Mouse (Mus musculus) layer of hippocampus, adult 8-10 months (tissue): ENCODE measurements around the gene Chchd5. TPM values are rescaled to one million over a fixed set of nuclear protein-coding genes. Genes with fewer than 3 reads are reported as not detected.
A peak's percentile ranks its signal among the peaks of the same experiment; 100 is the strongest.

Source experiments
- DNase-seq, 2 experiments: peaks; one replicate each; pipeline ENCODE4 v3.0.0; 2022; ENCODE audit warnings: low spot score in 2 of 2
- total RNA-seq, 4 experiments: library from RNA; stranded (reverse); gene quantifications; 2 replicates each; pipeline ENCODE4 v1.2.4; 2022

Gene Chchd5
- total RNA-seq: 10 to 100 TPM; 11.8 to 14.3 (median 12.4) TPM

DNA sequence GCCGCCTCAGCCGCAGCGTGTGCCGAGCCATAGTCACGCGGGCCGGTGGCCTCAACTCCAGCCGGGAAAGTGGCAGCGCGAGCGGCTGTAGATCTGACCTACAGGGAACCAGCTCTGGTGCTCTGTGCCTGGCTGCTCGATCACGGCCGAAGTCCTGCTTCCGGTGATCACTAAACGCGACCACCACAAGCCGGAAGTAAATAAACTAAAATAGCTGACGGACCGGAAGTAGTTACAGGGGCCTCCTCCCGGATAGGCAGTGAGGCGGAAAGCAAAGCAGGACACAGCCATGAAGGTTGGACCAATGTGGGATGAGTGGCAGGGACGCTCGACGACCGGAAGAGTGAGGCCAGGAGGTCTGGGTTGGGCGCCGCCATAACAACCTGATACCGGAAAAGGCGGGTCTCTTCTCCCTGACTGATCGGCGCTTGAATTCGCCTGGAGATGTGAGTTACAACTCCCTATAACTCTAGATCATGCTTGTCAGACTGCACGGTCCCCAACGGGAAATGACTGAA lies at the start of gene Chchd5:
Gene Chchd5 (plus strand): TSS at position 289 of the 518 bp plus-strand sequence.
- DNase-seq: peak; percentile 96 to 98

DNA sequence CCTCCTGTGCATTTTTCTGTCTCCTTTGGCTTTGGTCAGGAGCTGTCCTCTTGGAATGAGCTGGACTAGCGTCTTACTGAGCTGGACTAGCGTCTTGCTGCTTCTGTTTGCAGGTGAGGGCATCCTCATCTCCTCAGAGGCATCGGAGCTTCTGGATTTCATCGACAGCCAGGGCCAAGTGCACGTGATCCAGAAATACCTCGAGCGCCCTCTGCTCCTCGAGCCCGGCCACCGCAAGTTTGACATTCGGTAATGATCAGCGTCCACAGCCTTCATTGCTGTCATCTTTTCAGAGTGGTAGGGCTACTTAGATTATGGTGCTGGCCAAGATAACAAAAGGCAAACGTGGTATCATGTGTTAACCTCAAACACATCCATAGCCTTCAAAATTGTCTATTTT lies 48.4 kb upstream of the Chchd5 start:
- DNase-seq: no peak

DNA sequence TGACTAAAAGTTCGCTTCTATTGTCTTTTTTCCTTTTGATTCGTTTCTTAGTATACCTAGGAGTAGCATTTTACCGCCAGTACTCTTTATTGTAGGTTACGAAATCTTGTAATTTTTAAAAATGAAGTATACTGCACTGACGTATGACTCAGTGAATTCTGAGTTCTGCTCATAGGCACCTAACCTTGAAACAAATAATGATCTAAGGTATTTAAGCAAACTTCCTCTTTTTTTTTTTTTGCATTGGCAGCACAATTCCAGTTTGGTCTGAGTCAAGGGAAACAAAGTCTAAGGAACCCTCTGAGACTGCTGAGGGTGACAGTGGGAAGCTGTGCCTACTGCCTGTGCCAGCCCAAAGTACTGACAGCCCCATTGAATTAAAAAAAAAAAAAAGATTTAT lies 46.0 kb upstream of the Chchd5 start:
- no peak for DNase-seq

DNA sequence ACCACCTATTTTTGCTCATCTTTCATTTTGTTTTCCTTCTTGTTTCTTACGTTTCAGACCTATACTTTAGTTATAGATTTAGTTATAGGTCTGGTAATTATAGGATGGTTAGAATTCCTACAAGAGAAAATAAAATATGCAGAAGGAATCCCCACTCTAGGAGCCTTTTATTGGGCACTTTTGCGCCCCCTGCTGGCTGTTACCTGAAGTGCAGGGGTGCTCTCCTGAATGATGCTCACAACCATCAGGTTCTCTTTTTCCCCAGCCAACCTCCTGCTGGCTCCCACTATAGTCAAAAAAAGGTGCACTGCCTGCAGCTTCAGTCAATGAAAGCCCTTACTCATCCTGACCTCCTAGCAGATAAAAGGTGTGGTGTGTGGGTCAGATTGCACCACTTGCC lies 44.5 kb upstream of the Chchd5 start:
- no peak for DNase-seq

DNA sequence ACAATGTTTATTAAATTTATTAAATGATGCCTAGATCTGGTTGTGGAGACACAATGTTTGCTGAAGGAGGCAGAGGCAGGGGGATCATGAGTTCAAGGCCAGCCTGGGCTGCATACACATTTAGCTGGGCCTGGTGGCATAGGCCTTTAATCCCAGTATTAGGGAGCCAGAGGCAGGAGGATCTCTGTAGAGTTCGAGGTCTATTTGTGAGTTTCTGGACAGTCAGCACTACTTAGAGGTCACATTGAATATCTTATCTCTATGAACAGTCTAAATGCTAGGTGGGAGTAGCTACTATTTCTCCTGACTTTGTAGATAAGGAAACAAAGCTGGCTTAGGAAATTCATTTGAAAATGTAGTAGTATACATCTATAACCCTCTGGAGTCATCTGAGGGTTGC lies 42.0 kb upstream of the Chchd5 start:
- no peak for DNase-seq

DNA sequence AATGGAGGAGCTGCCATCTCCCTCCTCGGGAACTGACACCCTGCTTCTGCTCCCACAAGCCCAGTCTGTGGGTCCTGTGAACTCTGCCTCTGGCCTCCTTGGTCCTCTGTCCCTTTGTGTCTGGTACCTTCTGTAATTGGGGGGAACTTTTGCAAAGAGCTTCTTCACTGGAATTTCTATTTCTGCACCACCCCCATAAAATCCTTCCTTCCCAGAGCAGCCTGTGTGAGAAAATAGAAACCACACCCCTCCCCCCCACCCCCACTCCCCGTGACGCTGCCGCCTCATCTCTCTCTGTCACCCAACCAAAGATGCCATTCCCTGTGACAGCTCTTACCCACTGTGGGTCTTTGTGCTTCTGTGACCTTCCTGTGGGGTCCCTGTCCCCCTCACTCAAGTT lies 39.1 kb upstream of the Chchd5 start:
- DNase-seq: no peak

DNA sequence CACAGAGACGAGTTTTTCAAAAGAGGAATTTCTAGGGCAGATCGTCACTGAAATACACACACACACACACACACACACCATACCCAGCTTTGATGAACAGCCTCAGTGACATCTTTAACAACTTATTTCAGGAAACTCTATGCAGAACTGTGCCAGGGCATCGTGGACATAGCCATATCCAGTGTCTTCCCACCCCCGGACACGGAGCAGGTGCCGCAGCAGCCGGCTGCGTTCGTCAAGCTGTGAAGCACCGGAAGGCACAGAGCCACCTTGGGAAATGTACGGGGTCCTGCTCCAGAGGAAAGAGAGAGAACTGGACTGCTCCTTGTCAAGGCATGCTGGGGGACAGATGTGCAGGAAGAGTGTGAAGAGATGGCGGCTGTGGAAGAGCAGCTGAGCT lies 36.7 kb upstream of the Chchd5 start:
- no peak for DNase-seq

DNA sequence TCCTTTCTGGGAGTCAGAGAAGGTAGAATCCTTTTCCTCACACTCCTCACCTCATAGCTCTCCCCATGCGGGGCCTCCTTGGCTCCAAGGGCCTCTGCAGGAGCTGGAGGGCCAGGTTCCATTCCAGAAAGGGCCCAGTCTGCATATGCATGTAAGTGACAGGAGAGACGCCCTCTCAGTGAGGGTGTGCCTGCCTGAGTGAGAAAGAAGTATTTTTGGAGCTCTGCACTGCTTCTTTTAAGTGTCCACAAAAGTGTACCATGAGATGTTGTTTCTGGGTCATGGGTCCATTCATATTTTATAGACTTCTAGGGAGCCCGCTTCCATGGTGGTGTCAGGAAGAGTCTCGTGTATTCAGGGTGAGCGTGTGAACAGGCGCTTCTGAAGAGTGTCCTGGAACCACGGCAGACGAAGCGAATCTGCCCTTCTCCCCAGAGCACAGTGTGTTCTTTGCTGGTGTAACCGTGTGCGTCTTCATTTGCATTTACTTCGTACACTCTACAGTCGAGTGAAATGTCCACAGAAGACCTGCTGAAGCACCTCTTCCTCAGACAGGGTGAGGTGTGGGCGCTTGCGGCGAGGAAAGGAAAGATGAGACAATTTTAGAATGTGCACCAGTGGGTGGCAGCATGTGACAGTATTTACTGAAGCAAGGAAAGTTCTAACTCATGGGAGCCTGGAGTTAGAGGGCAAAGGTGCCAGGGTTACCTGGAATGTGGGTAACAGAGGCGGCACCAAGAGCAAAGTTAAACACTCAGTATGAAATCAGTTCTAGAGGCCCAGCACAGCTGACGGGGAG lies 35.4 kb upstream of the Chchd5 start:
- DNase-seq: peak in 1 of 2 experiments; percentile 33

DNA sequence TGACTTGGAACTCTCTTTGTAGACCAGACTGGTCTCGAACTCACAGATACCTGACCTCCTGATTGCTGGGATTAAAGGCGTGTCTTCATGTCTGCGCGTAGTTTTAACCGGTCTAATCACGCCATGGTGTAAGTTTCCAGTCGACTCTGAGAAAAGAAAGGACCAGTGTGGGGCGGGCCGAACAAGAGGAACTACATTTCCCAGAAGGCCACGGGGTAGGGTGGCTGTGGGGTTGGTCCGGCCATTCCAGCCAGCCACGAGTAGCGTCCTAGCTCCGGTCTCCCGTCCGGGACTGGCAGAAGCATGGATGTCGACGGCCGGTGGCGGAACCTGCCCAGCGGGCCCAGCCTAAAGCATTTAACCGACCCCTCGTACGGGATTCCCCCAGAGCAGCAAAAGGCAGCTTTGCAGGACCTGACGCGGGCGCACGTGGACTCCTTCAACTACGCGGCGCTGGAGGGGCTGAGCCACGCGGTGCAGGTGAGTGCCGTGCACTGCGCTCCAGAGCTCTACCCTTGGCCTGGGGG lies 28.7 kb upstream of the Chchd5 start, which contains the start of gene Polr1b:
Gene Polr1b (plus strand): TSS at position 212 of the 527 bp plus-strand sequence.
- DNase-seq: peak; percentile 92 to 94

DNA sequence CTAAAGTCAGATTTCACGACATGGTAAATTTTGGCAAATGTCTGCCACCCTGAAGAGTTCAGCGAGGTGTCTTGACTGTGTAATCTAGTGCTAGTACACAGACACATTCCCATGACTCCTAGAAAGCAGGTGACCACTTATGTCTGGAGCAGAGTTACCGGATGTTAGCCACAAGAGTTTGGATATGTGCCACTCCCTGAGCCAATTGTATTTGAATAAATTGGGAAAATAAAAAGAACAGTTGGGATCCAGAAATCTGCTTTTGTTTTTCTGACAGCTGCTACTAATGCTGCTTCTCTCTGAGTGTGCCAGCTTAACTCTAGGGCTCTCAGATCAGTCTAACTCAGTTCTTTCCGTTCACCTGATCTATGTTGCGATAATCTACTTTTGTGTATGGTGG lies 16.6 kb upstream of the Chchd5 start:
- no peak for DNase-seq

DNA sequence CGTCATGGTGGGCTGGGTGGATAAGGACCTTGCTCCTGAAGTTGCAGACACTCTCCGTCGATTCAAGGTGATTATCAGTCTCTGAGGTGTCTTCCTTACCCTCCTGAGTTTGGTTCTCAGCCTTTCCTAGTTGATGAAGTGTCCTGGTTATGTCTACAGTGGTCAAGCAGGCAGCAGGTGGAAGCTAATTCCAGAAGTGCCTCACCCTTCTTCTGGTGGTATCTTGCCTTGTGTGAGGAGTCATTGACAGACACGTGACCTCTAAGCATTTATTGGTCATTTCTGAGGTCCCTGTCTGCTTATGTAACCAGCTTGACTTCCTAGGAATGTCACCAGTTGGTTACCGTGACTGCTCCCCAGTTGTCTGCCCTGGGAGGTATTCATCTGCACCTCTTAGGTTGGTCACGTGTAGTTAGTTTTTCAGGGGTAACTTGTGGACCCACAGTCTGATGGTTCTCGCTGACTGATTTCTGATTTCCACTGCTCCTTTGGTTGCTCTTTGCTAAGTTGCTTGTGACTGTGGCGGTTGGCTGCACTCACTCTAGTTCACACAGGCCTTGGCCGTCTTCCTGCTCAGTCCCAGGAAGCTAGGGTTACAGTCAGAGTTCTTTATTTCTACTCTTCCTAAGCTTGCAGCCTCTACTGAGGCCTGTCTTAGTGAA lies 13.7 kb upstream of the Chchd5 start:
- no peak for DNase-seq

DNA sequence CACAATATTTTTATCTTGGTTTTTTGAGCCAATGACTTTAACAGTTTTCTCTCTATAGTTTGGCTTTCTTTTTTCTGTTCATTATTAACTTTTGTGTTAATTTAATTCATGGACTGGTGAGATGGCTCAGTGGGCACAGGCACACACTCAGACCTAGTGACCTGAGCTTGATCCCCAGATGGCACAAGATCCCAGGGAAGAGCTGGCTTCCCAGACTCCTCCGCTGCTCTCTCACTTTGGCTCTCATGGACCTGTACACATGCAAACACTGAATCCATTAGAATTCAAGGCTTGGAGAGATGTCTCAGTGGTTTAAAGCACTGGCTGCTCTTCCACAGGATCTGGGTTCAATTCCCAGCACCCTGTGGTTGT lies 13.1 kb upstream of the Chchd5 start:
- no peak for DNase-seq

DNA sequence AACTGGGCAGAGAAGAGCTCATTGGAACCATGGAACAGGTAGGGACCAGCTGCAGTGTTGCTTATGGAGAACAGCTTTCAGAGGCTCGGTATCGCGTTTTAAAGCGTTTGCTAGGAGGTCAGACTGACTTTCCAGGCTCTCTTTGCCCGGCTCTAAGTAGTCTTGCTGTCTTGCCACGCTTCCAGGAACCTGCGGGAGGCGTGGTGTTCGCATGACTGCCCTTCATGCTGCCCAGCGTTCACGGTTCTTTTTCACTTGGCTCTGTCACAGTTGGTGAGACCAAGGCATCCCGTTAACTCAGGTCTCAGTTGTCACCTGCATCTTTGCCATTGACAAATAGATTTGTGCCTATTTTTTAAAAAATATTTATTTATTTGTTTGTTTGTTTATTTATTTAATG lies 11.4 kb upstream of the Chchd5 start:
- DNase-seq: no peak

DNA sequence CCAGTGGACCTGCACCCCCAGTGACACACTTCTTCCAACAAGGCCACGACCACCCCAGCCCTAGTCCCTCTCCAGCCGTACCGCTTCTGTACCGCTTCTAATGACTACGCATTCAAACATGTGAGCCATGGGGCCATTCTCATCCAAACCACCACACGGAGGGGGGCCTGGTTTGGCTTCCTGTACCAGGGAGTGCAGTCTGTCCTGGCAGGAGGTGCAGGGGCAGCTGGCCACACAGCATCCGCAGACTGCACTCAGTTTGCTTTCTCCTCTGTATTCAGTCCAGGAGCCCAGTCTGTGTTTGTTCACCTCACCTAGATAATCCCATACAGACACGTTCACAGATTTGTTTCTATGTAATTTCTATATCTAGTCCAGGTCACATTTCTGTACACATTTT lies 7.5 kb upstream of the Chchd5 start:
- no peak for DNase-seq

DNA sequence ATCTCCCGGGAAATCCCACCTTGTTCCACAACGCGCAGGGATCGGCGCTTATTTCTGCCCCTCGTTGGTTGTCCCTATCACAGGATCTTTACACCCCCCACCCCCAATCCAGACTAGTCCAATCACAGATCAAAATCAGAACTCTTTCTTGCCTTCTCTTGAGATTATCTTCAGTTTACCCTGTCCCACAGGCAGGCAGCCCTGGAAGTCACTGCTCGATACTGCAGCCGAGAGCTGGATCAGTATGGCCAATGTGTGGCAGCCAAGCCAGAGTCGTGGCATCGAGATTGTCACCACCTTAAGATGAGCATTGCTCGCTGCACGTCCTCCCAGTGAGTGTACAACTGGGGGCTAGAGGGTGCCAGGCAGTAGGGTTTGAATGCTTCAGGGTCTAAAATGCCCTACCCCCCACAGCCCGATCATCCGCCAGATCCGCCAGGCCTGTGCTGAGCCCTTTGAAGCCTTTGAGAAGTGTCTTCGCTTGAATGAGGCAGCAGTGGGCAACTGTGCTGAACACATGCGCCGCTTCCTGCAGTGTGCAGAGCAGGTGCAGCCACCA lies 566 bp downstream of the Chchd5 start:
- DNase-seq: no peak

DNA sequence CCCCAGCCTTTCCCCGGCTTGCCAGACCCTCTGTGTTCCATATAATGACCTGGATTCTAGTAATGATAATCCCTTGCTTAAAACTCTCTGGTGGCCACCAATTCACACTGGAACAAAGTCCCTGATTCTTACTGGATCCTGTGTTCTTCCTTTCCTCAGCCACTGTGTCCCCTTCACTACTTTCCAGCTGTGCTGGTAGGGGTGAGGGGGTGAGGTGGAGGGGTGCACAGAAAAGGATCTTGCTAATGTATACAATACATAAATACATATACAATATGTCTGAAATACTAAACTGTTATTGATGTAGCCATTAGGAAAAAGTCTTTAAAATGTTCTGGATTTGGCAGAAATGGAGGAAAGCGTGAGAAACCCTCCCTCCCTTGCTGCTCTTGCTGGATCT lies 1.3 kb downstream of the Chchd5 start:
- no peak for DNase-seq

DNA sequence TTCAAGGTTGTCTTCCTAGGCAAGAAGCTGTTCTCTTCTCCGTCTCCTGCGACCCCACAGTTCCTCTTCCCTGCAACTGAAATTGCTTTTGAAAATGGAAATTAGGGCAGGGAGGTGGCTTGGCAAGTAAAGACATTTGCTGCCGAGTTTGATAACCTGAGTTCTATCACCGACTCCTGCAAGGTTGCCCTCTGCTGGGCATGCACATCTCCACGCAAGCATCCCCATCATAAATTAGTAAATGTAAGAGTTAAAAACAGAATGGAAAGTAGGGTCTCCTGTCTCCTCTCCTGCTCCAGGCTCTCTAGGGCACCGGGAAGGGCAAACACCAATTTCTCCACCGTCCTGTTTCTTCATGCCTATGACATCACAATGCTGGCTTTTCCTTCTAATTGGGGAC lies 2.7 kb downstream of the Chchd5 start:
- no peak for DNase-seq

DNA sequence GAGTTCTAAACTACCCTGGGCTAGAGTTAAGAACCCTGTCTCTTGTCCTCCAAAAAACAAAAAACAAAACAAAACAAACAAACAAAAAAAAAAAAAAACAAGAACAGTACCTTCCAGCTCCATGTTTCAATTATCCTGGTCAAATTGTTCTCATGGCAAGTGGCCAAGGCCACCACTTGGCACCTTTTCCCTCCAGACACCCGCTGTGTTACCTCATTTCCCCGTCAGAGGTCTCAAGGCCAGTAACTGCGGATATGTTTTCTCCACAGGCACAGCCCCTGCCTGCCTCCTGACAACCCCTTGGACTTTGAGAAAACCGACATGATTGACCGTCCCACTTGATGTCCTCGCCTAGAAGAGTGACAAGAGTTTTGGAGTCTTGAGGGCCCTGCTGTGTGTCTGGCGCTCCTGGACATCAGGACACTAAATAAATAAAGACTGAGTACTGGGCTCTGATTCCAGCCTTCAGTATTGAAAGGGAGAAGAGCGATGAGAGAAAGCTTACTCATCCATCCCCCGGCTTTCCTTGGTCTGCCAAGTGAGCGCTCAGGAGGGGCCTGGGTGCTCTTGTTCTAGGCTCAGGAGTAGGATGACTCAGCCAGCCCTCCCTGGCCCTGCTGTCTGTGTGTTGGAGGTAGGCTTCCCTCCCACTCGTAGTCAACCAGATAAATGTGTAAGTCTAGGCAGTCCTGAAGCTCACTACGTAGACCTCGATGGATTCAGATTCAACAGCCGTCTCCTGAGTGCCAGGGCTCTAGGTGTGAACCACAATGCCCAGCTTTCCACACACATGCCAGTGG lies 3.7 kb downstream of the Chchd5 start:
- DNase-seq: peak; percentile 69 to 75

DNA sequence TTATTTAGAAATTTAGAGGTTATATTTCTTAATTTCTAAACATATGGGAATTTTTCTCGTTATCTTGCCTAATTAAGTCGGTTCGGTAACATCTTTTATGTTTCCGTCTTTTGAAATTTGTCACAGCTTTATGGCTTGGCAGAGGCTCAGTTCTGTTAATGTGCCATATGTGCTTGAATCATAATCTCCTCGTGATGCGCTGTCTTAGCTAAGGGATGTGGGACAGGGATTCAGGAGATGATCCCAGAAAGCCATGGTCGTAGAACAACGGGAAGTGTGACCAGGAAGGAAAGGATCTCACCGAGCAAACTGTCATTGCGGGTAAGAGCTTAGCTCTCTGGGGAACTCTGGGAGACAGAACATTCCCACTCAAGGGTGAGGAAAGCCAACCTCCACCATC lies 10.4 kb downstream of the Chchd5 start:
- DNase-seq: peak; percentile 64 to 68

DNA sequence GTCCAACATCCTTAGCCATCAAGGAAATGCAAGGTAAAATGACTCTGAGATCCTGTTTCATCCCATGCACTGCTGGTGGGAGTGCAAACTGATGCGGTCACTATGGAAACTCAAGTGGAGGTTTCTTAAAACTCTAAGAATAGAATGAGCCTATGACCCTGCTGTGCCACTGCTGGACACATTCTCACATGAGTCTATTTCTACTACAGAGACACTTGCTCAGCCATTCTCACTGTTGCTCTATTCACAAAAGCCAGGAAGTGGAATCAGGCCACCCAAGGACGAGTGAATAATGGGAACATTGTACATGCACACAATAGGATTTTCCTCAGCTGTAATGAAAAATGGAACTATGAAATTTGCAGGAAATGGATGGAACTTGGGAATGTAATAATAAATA lies 19.3 kb downstream of the Chchd5 start:
- DNase-seq: no peak

DNA sequence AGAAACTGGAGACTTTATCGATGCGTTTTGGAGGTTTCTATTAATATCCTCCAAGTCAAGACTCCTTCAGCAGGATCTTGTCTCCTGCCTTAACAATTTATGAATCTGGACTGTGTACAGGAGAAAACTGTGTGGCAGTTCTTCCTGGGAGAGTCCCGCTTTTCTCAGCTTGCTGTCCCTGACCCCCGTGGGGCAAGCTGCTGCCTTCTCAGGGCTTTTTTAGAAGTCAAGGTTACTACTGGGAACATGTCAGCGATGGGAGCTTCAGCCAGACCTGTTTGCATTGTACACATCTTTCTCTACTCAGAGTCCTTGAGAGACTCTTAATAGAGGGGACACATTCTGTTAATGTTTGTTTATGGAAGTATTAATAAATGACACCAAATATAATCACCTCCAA lies 20.9 kb downstream of the Chchd5 start:
- no peak for DNase-seq
